Mouse (Mus musculus) bone marrow macrophage, adult 2 months (primary cell): ENCODE measurements around the gene C1qb. TPM values are rescaled to one million over a fixed set of nuclear protein-coding genes. Genes with fewer than 3 reads are reported as not detected.

Experiments used
- H3K27ac ChIP-seq: 2 replicates; pipeline ENCODE4 v1.5.1; 2012; ENCODE audit warnings: low read depth, low read length; ENCODE audit not compliant: insufficient read depth
- H3K4me1 ChIP-seq: 2 replicates; pipeline ENCODE4 v1.6.1; 2012; ENCODE audit warnings: low read length; ENCODE audit not compliant: control insufficient read depth, insufficient read depth
- H3K4me3 ChIP-seq: 2 replicates; pipeline ENCODE4 v1.5.1; 2012; ENCODE audit warnings: mild to moderate bottlenecking, low read length, moderate library complexity; ENCODE audit not compliant: insufficient read depth
- CTCF ChIP-seq: IDR thresholded peaks from 2 replicates; pipeline ENCODE4 v1.5.1; 2012; ENCODE audit warnings: low read depth, mild to moderate bottlenecking, low read length, moderate library complexity
- POLR2A ChIP-seq: IDR thresholded peaks from 2 replicates; pipeline ENCODE4 v1.6.1; 2012; ENCODE audit warnings: mild to moderate bottlenecking, low read depth, low read length, borderline replicate concordance
- polyA plus RNA-seq: library from polyadenylated mRNA; stranded (reverse); fragments of >200 nt; gene quantifications from 2 replicates; pipeline ENCODE4 v1.2.4, GENCODE M21; 2012; ENCODE audit not compliant: missing spikeins, insufficient read depth, insufficient read length

The C1qb gene
- 3,592 and 3,777 TPM in 2 replicates for polyA plus RNA-seq

DNA sequence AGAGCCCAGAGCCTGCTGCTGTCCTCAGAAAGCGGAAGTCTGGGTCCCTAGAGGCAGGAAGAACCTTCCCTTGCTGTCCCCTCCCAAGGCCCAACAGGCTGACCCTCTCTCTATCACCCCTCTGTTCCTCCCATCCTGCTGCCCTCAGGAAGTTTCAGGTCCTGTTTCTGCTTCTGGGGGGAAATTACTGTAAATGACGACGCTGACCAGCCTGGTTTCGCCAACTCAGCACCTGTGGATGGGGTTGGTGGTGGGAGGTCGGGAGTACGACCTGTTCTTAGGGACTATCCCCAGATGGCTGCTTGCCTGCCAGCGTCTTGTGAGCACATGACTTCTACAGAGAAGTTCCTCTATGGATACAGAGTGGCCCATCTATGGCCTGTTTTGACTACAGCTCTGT, at the start of gene C1qb:
TSS of gene C1qb (minus strand) at position 87 of the 400 bp plus-strand sequence.
- Histone ChIP-seq H3K27ac (peak within 1 kb of the TSS; percentile 96), H3K4me3 (peak within 1 kb of the TSS; percentile 76), H3K4me1 (peaks cover 52% of the 10 kb centered on the region)
- TF ChIP-seq POLR2A: no peak
- no peak for TF ChIP-seq CTCF

DNA sequence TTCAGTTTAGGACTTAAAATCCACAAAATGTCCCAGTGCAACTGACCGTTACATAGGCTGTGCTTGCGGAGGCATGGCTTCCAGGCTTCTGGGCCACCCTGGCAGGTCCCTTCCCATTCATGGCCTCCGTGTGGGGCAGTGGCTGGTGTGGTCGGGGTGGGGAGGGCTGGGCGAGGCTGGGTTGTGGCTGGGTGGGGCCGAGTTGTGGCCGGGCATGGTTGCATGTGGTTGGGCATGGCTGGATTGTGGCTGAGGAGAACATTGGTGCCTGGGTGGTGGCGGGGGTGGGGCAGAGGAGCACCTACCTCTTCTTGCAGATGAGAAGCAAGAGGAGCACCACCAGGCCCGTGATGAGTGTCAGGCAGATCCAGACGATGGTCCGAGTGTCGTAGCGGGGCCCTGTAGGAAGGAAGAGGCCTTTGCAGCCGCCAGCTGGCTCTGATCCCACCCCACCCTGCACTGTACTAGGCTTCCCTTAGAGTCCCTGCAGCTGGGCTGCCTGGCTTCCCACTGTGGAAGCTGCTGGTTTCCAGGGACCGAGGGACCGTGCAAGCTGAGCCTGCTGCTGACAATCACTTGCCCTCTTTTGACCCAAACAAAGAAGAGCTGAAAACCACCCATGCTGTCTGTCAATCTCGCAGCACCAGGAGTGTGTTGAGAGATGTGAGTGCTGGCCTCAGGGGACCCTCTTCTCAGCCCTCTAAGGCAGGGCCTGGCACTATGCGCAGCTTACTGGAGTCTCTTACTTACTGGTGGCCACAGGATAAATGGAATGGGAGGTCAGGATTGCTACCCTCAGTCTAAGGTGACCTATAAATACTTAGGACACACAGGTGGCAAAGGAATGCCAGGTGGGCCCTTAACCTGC, 49.0 kb upstream of the C1qb start:
- Histone ChIP-seq H3K27ac (no peak overlapping the region), H3K4me3 (no peak overlapping the region), H3K4me1 (no peaks in the 10 kb centered on the region)
- no peak for TF ChIP-seq CTCF
- TF ChIP-seq POLR2A: no peak

DNA sequence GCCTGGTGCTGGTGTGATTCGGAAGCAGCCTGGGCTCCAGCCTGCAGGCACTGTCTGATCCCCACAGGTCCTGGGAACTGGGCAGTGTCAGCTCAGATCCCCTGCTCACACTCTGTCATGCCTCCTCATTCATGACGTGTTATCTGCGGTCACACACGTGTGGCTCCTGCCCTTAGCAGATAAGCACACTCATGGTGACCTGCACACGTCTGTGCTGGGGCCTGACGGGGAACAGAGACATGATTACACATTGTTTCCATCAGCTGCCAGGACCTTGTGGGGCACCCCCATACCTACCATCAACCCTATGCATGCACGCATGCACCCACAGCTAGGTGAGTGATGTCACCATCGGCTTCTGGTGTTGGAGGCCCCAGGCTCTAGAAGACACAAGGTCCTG, 44.5 kb upstream of the C1qb start:
- Histone ChIP-seq H3K4me3 (no peak overlapping the region), H3K27ac (no peak overlapping the region), H3K4me1 (no peaks in the 10 kb centered on the region)
- TF ChIP-seq POLR2A: no peak
- TF ChIP-seq CTCF: no peak

DNA sequence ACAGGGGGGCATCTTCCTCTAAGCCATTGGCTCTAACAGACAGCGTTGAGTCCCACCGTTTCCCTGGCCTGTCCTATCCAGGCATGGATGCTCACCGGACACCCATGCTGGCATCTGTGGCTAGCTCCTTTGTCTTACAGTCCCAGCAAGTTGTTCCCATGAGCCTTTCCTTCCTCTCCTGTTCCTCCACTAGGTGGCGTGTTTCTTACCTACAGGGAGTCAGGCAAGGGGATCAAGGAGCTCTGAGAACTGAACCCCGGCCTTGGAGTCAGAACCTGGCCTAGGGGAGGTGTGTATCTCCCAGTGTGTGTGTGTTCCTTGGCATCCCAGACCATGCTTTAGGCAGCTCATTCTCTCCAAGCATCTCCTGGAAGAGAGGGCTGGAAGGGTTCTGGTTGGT, 42.9 kb upstream of the C1qb start:
- H3K4me1 ChIP-seq: no peaks in the 10 kb centered on the region
- TF ChIP-seq CTCF: peak; percentile 37; the same call in 1 of the 2 replicates
- TF ChIP-seq POLR2A: no peak
- no peak overlapping the region for H3K27ac ChIP-seq
- H3K4me3 ChIP-seq: no peak overlapping the region

GRCm38 (mm10) chr4:136925804-136926203, 39.8 kb upstream of the C1qb start:
- no peak overlapping the region for H3K27ac ChIP-seq

DNA sequence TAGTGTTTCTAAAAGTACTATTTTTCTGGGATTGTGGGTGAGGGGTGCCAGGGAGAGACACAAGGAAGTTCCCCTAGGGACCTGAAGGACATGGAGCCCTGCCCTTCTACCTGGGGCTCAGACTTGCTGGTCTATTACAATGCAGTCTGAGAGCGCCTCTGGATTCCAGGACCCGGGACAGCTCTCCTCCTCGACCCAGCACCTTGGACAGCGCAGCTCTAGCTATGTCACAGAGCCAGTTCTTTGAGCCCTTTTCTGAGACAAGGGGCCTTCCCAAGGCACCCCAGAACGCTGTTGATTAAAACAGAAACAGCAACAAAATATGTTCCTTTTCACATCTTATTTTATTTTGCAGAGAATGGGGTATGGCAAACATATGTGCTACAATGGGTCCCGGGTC, 38.5 kb upstream of the C1qb start:
- Histone ChIP-seq H3K4me1 (no peaks in the 10 kb centered on the region), H3K4me3 (no peak overlapping the region), H3K27ac (no peak overlapping the region)
- TF ChIP-seq POLR2A (no peak), CTCF (no peak)

More at GRCm38 (mm10) chr4:136925804-136926203, 39.8 kb upstream of the C1qb start:
- Histone ChIP-seq H3K4me3 (no peak overlapping the region), H3K4me1 (no peaks in the 10 kb centered on the region)
- no peak for TF ChIP-seq POLR2A
- no peak for TF ChIP-seq CTCF

- Histone ChIP-seq H3K4me1 (no peaks in the 10 kb centered on the region), H3K4me3 (no peak overlapping the region), H3K27ac (no peak overlapping the region)
- TF ChIP-seq CTCF: no peak
- TF ChIP-seq POLR2A: no peak
Observed at GRCm38 (mm10) chr4:136919526-136919925, 33.5 kb upstream of the C1qb start.

DNA sequence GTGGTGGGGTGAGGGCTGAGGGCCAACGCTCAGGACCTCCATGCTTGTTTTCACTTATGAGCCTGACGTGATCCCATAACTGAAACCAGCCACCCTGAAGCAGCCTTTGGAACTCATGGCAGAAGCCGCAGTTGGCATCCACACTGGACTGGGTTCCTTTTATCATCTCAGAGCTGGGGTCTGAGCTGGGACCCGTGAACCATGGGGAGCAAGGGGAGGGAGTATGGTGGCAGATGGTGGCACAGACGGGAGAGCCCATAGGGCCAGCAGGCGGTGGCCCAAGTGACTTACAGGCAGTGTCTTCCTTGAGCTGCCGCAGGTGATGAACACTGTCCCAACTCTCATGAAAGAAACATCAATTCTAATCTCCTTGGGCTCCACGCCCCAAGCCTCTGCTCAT, 32.8 kb upstream of the C1qb start:
- Histone ChIP-seq H3K27ac (no peak overlapping the region), H3K4me1 (no peaks in the 10 kb centered on the region), H3K4me3 (no peak overlapping the region)
- no peak for TF ChIP-seq POLR2A
- TF ChIP-seq CTCF: no peak

- TF ChIP-seq POLR2A (no peak), CTCF (no peak)
- Histone ChIP-seq H3K4me1 (no peaks in the 10 kb centered on the region), H3K4me3 (no peak overlapping the region), H3K27ac (no peak overlapping the region)
Observed at GRCm38 (mm10) chr4:136917165-136917524, 31.2 kb upstream of the C1qb start.

DNA sequence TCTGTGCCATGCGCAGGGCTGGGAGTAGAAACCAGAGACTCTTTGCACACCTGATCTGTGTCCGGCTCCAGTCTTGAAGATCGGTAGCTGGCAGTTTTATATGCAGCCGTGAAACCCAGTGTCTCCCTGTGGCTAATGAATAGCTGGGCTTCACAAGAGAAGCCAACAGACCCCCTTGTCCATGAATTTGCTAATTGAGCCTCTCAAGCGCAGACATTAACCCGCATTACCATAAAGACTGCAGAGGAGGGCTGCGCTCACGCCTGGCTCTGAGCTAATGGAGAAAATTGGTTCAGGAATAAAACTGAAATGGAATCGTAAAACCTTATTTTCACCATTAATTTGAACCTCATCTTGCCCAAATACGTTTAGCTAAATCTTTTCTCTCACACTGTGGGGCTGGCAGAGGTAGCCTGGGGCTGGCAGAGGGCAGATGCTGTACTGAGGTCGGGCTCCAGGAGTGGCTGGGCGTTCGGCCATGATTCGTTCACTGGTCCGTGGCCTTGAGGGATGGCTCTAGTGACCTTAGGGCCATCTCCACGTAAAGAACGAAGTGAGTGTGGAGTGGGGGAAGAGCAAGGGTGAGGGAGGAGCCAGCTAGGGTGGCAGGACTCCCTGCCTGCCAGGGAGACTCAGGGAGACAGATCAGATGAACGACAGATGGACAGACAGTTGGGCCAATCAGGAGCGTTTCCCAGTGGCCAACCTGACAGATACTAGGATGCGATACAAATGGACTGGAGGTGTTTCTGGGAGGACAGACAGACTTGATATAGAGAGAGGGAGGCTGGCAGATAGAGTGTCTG, 30.6 kb upstream of the C1qb start:
- TF ChIP-seq POLR2A (no peak), CTCF (no peak)
- Histone ChIP-seq H3K27ac (no peak overlapping the region), H3K4me1 (no peaks in the 10 kb centered on the region), H3K4me3 (no peak overlapping the region)
